Mouse (Mus musculus): ENCODE data around the gene Sema3a.

DNA sequence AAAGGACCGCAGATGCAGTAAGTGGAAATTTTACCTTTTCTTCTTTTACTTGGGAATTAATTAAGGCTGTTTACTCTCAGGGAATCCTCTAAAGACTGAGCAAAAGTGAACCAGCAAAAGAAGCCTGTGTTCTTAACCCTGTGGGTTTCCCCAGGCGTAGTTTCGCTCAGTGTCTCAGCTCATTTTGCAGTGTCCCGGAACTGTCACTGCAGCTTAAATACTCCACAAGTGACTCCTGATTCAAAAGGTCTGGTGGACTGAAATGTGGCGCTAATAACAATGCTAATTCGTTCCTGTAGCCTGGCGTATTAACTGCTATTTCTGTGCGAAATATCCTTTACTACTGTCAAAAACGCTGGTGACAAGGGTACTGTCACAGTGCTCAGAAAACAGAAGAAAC is 543 bp downstream of the Sema3a start:
- no peak for TF ChIP-seq POLR2A (IDR thresholded peaks at IDR 0.05; ENCODE audit: insufficient read depth, low read length)
- TF ChIP-seq EP300 (IDR thresholded peaks at IDR 0.05; ENCODE audit: insufficient read depth, low read depth, low read length): no peak

Measured in ES-Bruce4 (cell line).